Mouse (Mus musculus) macrophage (primary cell): ENCODE results near the gene Sort1. TPM values are rescaled to one million over a fixed set of nuclear protein-coding genes. Genes with fewer than 3 reads are reported as not detected.

Experiments used
- H3K27ac ChIP-seq: fragments of 350-480 bp; formaldehyde crosslinking; 2 replicates; pipeline ENCODE4 v1.9.0; 2021
- H3K36me3 ChIP-seq: fragments of 350-480 bp; formaldehyde crosslinking; 2 replicates; pipeline ENCODE4 v1.9.0; 2021; ENCODE audit errors: inconsistent target
- H3K4me3 ChIP-seq: fragments of 350-480 bp; formaldehyde crosslinking; 2 replicates; pipeline ENCODE4 v1.9.0; 2021; ENCODE audit errors: inconsistent target
- H3K79me2 ChIP-seq: fragments of 350-480 bp; formaldehyde crosslinking; 2 replicates; pipeline ENCODE4 v1.9.0; 2021; ENCODE audit errors: inconsistent target
- WGBS: methylation state at CpG from one replicate; pipeline ENCODE4 v1.1.7; 2026; ENCODE audit warnings: inconsistent platforms; ENCODE audit not compliant: missing documents; 5-methylcytosine and 5-hydroxymethylcytosine counted together
- polyA plus RNA-seq: library from polyadenylated mRNA; stranded (reverse); fragments of 250-400 nt; gene quantifications from 3 replicates; pipeline ENCODE4 v1.2.4, GENCODE M21; 2018; ENCODE audit warnings: inconsistent platforms

Sort1 gene
- polyA plus RNA-seq, 1 experiment from 2014 or later, result 55.7 TPM

DNA sequence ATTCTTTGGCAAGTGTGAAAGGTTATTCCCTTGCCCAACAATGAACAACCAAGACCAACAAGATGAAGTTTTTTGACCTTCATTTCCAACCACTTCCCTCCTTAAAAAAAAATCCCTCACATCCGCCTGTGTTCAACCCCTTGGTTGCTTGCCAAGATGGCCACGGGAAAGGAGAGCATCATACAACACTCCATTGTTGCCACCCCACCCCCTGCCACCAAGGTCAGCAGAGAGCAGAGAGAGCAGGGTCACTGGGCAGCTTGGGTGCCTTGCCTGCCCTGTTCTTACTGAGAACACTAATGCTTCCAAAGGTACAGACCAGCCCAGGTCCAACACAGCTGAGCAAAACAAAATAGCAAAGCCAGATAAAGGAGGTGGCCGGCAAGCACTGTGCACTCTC is 88.4 kb downstream of the Sort1 start:
- 33% methylated on average over 3 of the region's 3 CpGs for WGBS
- H3K27ac ChIP-seq, result no peak overlapping the region
- no peaks in the 10 kb centered on the region for H3K36me3 ChIP-seq
- H3K4me3 ChIP-seq, result no peak overlapping the region
- H3K79me2 ChIP-seq, result no peaks in the 10 kb centered on the region

- H3K36me3 ChIP-seq, result no peaks in the 10 kb centered on the region
- no peaks in the 10 kb centered on the region for H3K79me2 ChIP-seq
These were observed 88.8 kb downstream of the Sort1 start for GRCm38 (mm10) chr3:108372691-108373090.

GRCm38 (mm10) chr3:108378875-108379663 is 95.2 kb downstream of the Sort1 start:
- Histone ChIP-seq H3K27ac (no peak overlapping the region), H3K4me3 (no peak overlapping the region), H3K36me3 (no peaks in the 10 kb centered on the region), H3K79me2 (no peaks in the 10 kb centered on the region)
- 95% methylated on average over 7 of the region's 7 CpGs for WGBS

More at GRCm38 (mm10) chr3:108372691-108373090, 88.8 kb downstream of the Sort1 start:
- no peak overlapping the region for H3K27ac ChIP-seq
- 67% methylated on average over 3 of the region's 3 CpGs for WGBS
- no peak overlapping the region for H3K4me3 ChIP-seq

DNA sequence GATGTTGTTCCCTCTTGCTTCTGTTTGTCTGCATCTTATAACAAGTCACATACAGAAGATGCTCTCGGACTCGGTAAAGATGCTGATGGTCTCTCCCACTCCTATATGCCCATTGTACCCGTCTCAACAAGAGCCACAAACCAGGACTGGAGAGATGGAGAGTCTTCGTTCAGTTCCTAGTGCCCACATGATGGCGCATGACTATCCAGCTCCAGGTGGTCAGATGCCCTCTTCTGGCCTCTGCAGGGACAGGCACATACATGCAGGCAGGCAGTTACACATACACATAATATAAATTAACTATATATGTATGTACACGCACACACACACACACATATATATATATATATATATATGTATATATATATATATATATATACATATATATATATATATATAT is 96.8 kb downstream of the Sort1 start:
- H3K79me2 ChIP-seq, result no peaks in the 10 kb centered on the region
- WGBS, result 88% methylated on average over 5 of the region's 6 CpGs
- no peaks in the 10 kb centered on the region for H3K36me3 ChIP-seq
- H3K27ac ChIP-seq, result no peak overlapping the region
- no peak overlapping the region for H3K4me3 ChIP-seq

DNA sequence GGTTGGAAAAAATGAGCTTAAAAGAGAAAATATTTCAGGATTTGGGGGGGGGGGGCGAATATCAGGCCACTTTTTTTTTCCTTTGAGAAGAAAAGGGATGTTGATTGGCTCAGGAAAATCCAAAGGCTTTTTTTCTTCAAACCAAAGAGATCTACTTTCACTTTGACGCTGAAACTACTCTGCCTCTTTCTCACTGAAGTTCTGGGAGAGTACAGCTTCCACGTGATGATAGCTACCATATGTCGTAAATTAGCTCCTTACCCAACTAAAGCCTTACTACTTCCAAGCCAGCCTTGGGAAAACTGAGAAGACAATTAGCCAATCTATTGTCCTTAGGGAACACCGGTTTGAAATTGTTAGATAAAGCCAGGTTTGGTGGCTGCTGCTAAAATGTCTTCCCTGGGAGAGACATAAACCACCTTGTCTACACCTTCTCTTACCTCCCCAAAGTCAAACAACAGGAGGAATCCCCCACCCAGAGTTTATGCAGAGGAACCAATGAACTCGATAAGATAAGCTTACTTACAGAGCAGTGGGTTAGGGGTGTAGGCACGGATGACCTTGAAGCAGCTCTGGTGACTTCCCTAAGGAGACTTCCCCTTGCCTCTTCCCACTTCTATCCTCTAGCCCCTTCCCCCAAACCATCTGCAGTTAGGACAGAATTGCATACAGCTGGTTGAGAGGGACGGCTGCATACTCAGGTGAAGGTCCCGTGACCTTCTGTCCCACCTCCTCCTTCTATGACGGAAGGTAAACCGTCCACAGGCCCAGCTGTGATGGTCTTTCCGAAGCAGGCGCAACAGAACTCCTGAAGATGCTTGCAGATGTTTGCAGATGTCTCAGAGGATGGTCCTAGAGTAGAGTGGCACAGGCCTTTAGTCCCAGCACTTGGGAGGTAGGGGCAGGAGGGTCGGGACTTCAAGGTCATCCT is 98.3 kb downstream of the Sort1 start:
- no peaks in the 10 kb centered on the region for H3K36me3 ChIP-seq
- H3K79me2 ChIP-seq, result no peaks in the 10 kb centered on the region
- H3K4me3 ChIP-seq, result peak overlapping the region; percentile 20; the same call in 1 of the 2 replicates
- peak overlapping the region; percentile 40 for H3K27ac ChIP-seq
- 52% methylated on average over 14 of the region's 14 CpGs for WGBS

DNA sequence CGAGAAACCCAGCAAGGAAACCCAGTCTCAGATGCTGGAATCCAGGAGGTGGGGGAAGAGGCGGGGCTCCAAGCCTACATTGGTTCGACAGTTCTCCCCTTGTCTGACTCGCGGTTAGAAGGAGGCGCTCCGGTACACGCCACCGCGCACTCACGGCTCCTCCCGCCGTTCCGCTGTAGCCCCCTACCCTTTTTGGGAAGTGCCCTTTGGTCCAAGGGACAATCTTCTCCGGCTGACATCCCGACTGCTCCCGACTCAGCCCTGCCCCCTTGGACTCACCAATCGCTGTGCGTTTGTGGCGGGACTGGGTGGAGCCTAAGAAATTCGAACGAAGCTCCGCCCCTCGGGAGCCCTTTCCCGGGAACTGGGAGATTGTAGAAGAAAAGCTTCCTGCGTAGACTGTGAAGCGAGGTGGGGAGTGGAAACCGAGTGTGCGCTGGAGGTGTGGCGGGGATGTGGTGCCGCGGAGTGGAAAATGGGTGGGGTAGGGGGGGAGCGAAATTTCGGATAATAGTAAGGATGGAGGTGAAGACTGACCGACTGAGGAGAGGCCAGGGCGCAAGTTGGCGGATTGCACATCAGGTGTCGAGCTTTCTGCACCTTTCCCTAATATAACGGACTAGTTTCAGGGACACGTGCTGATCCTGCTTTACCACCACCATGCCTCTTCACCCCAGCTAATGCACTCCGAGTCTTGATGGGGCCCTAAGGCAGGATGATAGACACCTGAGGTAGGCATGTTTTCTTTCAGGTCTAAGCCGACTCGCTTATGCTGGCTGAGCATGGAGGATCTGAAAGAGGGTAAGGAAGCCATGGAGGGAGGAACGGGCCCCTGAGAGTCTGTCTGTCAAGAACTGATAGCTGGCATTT is 99.8 kb downstream of the Sort1 start, which contains the start of gene Psrc1:
TSS of gene Psrc1 (plus strand) at position 355 of the 870 bp plus-strand sequence.
- Histone ChIP-seq H3K36me3 (no peaks in the 10 kb centered on the region), H3K79me2 (no peaks in the 10 kb centered on the region), H3K4me3 (peak within 1 kb of the TSS; percentile 71), H3K27ac (no peak within 1 kb of the TSS)
- WGBS, result 6% methylated on average over 38 of the region's 44 CpGs

- WGBS, result 90% methylated on average over 2 of the region's 2 CpGs
- Histone ChIP-seq H3K79me2 (no peaks in the 10 kb centered on the region), H3K4me3 (peak overlapping the region; percentile 71), H3K27ac (no peak overlapping the region), H3K36me3 (no peaks in the 10 kb centered on the region)
These were observed 100.5 kb downstream of the Sort1 start for GRCm38 (mm10) chr3:108384425-108384824.

GRCm38 (mm10) chr3:108386186-108386585 is 102.3 kb downstream of the Sort1 start:
- 97% methylated on average over 10 of the region's 10 CpGs for WGBS
- H3K27ac ChIP-seq, result no peak overlapping the region
- H3K36me3 ChIP-seq, result no peaks in the 10 kb centered on the region
- H3K4me3 ChIP-seq, result no peak overlapping the region
- H3K79me2 ChIP-seq, result no peaks in the 10 kb centered on the region

DNA sequence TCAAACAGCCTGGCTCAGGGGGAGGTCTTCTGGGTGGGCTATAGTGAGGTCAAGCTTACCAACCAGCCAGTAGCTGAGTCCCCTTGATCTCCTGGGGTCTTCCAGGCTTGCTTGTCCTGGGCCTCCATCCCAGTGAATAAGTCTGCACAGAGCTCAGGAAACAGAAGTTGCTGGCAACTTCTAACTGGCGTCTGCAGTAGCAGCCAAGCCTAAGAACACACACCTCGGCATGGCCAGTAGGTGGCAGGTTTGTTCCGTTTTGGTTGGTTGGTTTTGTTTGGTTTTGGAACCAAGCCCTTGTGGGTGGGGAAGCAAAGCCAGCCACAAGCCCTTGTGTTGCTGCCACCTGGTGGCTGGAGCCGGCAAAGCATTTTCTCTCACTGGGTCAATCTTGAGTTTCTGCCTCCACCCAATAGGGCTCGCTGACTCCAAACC is 105.2 kb downstream of the Sort1 start:
- no peaks in the 10 kb centered on the region for H3K36me3 ChIP-seq
- H3K4me3 ChIP-seq, result no peak overlapping the region
- H3K79me2 ChIP-seq, result no peaks in the 10 kb centered on the region
- no peak overlapping the region for H3K27ac ChIP-seq
- 0% methylated on average over 5 of the region's 5 CpGs for WGBS

GRCm38 (mm10) chr3:108392299-108392698 is 108.4 kb downstream of the Sort1 start:
- H3K4me3 ChIP-seq, result no peak overlapping the region
- 72% methylated on average over 10 of the region's 10 CpGs for WGBS
- no peak overlapping the region for H3K27ac ChIP-seq
- H3K79me2 ChIP-seq, result no peaks in the 10 kb centered on the region
- H3K36me3 ChIP-seq, result no peaks in the 10 kb centered on the region

DNA sequence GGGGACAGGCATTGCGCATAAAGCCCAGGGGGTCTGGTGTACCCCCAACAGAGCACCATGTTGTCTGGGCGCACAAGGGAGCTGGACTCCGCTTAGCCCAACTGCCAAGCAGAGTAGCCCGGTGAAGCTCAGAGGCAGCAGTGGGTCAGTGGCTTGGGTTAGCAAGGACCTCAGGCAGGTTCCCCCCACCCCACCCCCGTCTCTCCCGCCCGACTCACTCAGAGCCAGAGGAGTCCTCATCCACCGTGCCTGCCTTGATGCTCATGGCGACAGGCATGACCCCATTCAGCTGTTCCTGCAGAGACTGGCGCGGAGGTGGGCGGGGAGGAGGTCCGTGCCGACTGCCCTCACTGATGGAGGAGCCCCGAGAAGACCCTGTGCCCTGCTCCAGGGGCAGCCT is 108.9 kb downstream of the Sort1 start:
- WGBS, result 84% methylated on average over 15 of the region's 15 CpGs
- Histone ChIP-seq H3K4me3 (no peak overlapping the region), H3K79me2 (no peaks in the 10 kb centered on the region), H3K27ac (no peak overlapping the region), H3K36me3 (no peaks in the 10 kb centered on the region)

- no peaks in the 10 kb centered on the region for H3K79me2 ChIP-seq
- no peak overlapping the region for H3K4me3 ChIP-seq
- no peaks in the 10 kb centered on the region for H3K36me3 ChIP-seq
- no peak overlapping the region for H3K27ac ChIP-seq
- 85% methylated on average over 8 of the region's 9 CpGs for WGBS
These were observed 114.4 kb downstream of the Sort1 start for GRCm38 (mm10) chr3:108398281-108398680.

DNA sequence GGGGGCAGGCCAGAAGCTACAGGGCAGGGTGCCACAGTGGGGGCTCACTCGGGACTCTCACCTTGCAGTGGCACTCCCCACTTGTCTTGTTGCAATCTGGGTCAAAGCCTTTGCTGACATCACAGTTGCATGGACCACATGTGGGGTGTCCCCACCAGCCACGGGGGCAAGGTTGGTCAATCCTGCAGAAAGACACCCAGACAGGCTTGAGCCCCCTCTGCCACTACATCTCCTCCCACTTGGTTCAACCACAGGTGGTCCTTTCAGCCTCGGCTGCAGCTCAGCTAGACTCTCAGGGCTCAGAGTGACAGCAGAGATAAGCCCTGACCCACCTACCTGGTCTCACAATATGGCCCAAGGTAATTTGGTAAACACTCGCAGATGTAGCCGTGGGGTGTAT is 116.6 kb downstream of the Sort1 start:
- 94% methylated on average over 5 of the region's 5 CpGs for whole genome bisulfite sequencing
- Histone ChIP-seq H3K4me3 (no peak overlapping the region), H3K27ac (no peak overlapping the region)

More for the DNA sequence above, 116.6 kb downstream of the Sort1 start:
- Histone ChIP-seq H3K36me3 (no peaks in the 10 kb centered on the region), H3K79me2 (no peaks in the 10 kb centered on the region)
